Mouse (Mus musculus): ENCODE results near the gene Slc25a40.

GRCm38 (mm10) chr5:8397587-8398249 is 24.9 kb upstream of the Slc25a40 start:
- TF ChIP-seq MXI1 (IDR thresholded peaks at IDR 0.05; ENCODE audit: low read depth, low read length): no peak
- no peak for TF ChIP-seq CTCF (IDR thresholded peaks at IDR 0.05 in 2 of 3, conservative IDR thresholded peaks at IDR 0.05 in 1 of 3; ENCODE audit: control insufficient read depth in 1 of 3, insufficient read depth in 1 of 3, low read depth in 2 of 3, low read length in 3 of 3, poor library complexity in 1 of 3, severe bottlenecking in 1 of 3)
- TF ChIP-seq SMC3 (IDR thresholded peaks at IDR 0.05; ENCODE audit: low read depth, low read length): no peak
- no peak for TF ChIP-seq CHD2 (IDR thresholded peaks at IDR 0.05; ENCODE audit: low read length)
- no peak for TF ChIP-seq ZC3H11A (IDR thresholded peaks at IDR 0.05; ENCODE audit: low read depth, low read length)

Measured in MEL (cell line).